Mouse (Mus musculus): ENCODE measurements around the gene Gba2. TPM values are rescaled to one million over a fixed set of nuclear protein-coding genes. Genes with fewer than 3 reads are reported as not detected.

Gba2 gene
- 82.9 and 90.4 TPM in 2 replicates for polyA plus RNA-seq (2012; rRNA removed)

DNA sequence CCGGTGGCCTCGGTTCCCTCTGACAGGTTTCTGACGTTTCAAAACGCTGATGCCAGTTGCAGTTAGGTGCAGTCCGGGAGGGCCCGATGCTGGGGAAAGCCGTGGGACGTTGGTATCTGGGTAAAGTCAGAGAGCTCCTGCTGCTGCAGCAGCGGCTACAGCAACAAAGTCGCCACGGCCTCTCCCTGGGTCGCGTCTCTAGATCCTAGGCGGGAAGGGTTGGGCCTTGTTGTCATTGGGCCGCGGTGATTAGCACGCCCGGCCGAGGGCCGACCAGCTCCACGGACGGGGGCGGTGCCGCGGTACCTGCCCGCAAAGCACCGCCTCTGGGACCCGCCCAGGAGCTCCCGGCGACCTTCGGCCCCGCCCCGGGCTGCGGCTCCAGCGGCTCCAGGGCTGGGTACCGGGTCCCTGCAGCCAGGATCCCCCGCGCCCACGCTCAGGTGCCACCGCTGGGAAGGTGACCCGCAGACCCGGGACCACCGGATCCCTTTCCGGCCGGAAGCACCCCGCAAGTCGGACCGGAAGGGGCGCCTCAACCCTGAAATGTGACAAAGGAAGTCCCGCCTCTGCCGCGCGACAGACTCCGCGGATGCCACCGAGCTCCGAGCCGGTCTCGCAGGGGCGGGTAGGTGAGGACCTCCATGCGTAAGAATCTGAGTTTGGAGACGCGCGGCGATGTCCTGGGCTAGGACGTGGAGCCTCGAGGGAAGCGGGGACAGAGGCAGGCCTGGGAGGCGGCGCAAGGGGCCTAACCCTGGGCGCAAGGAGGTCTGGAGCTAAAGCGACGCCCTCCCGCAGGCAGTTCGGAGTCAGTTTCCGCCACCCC, at the start of gene Gba2, which contains the start of gene Rgp1:
Gene Gba2, minus strand, starts transcription at position 498 of the 829 bp plus-strand sequence.
Gene Rgp1, plus strand, starts transcription at position 340 of the 829 bp plus-strand sequence.

DNA sequence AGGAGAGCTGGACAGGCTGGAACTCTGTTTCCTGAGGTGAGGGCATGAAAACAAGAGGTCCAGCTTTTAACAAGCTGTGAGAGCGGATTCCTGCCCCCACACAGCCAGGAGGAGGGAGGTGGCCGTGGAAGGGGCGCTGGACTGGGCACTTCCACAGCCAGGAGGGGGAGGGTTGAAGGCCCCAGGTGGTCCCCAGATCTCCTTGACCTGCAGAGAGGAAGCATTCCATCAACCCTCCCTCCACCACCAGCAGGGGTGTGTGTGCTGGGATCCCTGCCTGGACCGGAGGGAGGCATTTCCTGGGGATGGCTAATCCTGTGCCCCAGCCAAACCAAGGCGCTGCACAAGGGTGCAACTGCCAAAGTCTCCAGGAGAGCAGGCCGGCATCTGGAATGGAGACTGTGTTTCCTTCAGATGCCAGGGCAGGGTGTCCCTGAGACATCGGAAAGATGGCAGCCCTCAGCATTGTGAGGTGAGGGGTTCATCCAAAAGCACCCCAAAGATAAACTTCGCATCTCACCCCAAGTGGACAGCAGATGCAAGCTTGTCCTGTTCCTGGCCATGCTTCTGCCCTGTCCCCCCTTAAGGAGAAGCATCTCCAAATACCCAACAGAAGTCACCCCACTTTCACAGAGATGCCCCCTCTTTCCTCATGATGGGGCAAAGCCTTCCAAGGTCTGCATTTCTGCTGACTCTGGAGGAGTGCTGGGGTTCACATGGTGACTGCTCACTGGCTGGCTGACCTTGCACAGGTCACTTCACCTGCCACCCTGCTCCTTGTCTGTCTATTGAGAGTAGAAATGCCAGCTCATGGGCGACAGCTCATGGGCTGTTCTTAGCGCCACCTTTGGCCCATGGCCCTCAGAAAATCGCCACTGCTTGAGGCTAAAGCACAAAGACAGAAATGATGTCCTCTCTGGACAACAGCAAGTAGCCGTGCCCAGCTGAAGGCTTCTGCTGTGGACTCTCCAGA, 6.1 kb upstream of the Gba2 start, which contains the start of gene Msmp:
Gene Msmp, minus strand, starts transcription at position 51 of the 973 bp plus-strand sequence.

DNA sequence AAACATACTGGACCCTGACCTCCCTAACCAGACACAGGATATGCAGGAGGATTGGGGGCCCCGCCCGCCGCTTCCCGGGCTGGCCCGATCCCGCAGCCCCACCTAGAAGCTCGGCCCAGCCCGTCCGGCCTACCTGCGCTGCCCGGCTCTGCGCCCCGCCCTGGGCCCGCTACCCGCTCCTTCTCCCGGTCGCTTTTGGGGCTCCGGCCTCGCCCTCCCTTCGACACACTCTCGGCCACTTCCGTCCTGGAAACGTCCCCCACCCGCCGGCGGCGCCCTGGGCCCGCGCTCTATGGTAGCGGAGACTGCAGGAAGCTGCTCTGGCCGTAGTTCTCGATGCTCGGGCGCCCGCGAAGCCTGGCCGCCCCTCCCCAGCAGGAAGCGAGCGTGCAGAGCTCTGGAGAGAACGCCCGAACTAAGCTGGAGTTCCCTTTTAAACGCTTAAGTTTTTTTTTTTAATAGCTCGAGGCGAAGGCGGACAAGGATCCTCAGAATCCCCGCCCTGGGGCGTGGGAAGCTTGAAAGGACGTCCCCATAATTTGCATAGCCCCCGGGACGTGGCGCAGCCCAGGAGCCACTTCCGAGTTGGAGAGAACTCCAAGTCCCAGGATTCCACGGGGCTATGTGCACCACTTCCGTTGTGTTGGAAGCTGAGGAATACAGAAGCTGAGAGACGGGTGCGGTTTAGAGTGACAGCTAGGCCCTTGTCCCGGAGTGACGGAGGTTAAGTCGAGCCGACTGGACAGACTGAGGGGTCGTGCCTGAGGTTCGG, 16.5 kb downstream of the Gba2 start, which contains the start of the genes Creb3 and Tln1:
Gene Creb3, plus strand, starts transcription at position 336 of the 772 bp plus-strand sequence.
Gene Tln1, minus strand, starts transcription at position 695 of the 772 bp plus-strand sequence.

Other genes starting within 250 kb of the Gba2 start
- gene Rusc2, start 196.9 kb downstream of the Gba2 start, polyA plus RNA-seq (2012; rRNA removed) = 59.6 and 67.4 TPM in 2 replicates
- gene Fam166b, start 149.7 kb downstream of the Gba2 start, polyA plus RNA-seq (2012; rRNA removed) = 0.92 and 1.1 TPM in 2 replicates
- gene Tesk1, start 136.9 kb downstream of the Gba2 start, polyA plus RNA-seq (2012; rRNA removed) = 75.3 and 75.5 TPM in 2 replicates
- gene Cd72, start 124.2 kb downstream of the Gba2 start, polyA plus RNA-seq (2012; rRNA removed) = 0.20 and 0.59 TPM in 2 replicates
- not detected in 2 replicates for gene Sit1, start 95.1 kb downstream of the Gba2 start, polyA plus RNA-seq (2012; rRNA removed)
- gene Ccdc107, start 86.0 kb downstream of the Gba2 start, polyA plus RNA-seq (2012; rRNA removed) = 76.4 and 104 TPM in 2 replicates
- gene Arhgef39, start 79.2 kb downstream of the Gba2 start, polyA plus RNA-seq (2012; rRNA removed) = 33.3 and 39.5 TPM in 2 replicates
- gene Car9, start 71.9 kb downstream of the Gba2 start, polyA plus RNA-seq (2012; rRNA removed) = 0.50 and 0.79 TPM in 2 replicates
- 15.7 and 78.5 TPM in 2 replicates for gene Tpm2, start 55.1 kb downstream of the Gba2 start, polyA plus RNA-seq (2012; rRNA removed)
- 52.6 and 54.6 TPM in 2 replicates for gene Creb3, start 16.5 kb downstream of the Gba2 start, polyA plus RNA-seq (2012; rRNA removed)
- gene Tln1, start 16.2 kb downstream of the Gba2 start, polyA plus RNA-seq (2012; rRNA removed) = 54.6 and 60.2 TPM in 2 replicates
- gene Rgp1, start 158 bp downstream of the Gba2 start, polyA plus RNA-seq (2012; rRNA removed) = 55.7 and 57.0 TPM in 2 replicates
- not detected in 2 replicates for gene Msmp, start 5.6 kb upstream of the Gba2 start, polyA plus RNA-seq (2012; rRNA removed)
- gene Npr2, start 53.1 kb upstream of the Gba2 start, polyA plus RNA-seq (2012; rRNA removed) = 69.8 and 78.3 TPM in 2 replicates
- gene Spag8, start 74.7 kb upstream of the Gba2 start, polyA plus RNA-seq (2012; rRNA removed) = 6.6 and 7.9 TPM in 2 replicates
- 56.9 and 57.8 TPM in 2 replicates for gene Hint2, start 77.6 kb upstream of the Gba2 start, polyA plus RNA-seq (2012; rRNA removed)
- 23.4 and 26.5 TPM in 2 replicates for gene Tmem8b, start 90.1 kb upstream of the Gba2 start, polyA plus RNA-seq (2012; rRNA removed)
- 0.30 and 0.37 TPM in 2 replicates for gene Fam221b, start 90.3 kb upstream of the Gba2 start, polyA plus RNA-seq (2012; rRNA removed)
- gene Olfr70, start 121.9 kb upstream of the Gba2 start, polyA plus RNA-seq (2012; rRNA removed) = not detected in 2 replicates
- gene Olfr71, start 131.4 kb upstream of the Gba2 start, polyA plus RNA-seq (2012; rRNA removed) = not detected in 2 replicates
- gene Hrct1, start 148.3 kb upstream of the Gba2 start, polyA plus RNA-seq (2012; rRNA removed) = 0.37 and 0.76 TPM in 2 replicates
- 0.09 and 0.16 TPM in 2 replicates for gene Spaar, start 151.2 kb upstream of the Gba2 start, polyA plus RNA-seq (2012; rRNA removed)
- gene Olfr159, start 192.1 kb upstream of the Gba2 start, polyA plus RNA-seq (2012; rRNA removed) = not detected in 2 replicates
- gene Olfr156, start 245.0 kb upstream of the Gba2 start, polyA plus RNA-seq (2012; rRNA removed) = not detected in 2 replicates

Data from central nervous system, embryonic 14 days (tissue).